Mouse (Mus musculus) heart, embryonic 11.5 days (tissue): ENCODE measurements around the gene Rd3. TPM values are rescaled to one million over a fixed set of nuclear protein-coding genes. Genes with fewer than 3 reads are reported as not detected.

Experiments used
- ATAC-seq: fragments of 200-750 bp; cut with Nextera tagmentation; replicated peaks from 2 replicates; pipeline ENCODE4 v1.8.0; 2017; ENCODE audit warnings: moderate library complexity; ENCODE audit not compliant: insufficient number of reproducible peaks, low FRiP score, low TSS enrichment
- H3K27ac ChIP-seq: fragments of 300-500 bp; sonication (generic); 2 replicates; pipeline ENCODE4 v1.5.1; 2014; ENCODE audit warnings: mild to moderate bottlenecking, low read depth, low read length
- H3K27me3 ChIP-seq: fragments of 300-500 bp; sonication (generic); 2 replicates; pipeline ENCODE4 v1.6.1; 2014; ENCODE audit warnings: mild to moderate bottlenecking, low read length, mixed read lengths; ENCODE audit not compliant: control insufficient read depth, insufficient read depth
- H3K36me3 ChIP-seq: fragments of 300-500 bp; sonication (generic); 2 replicates; pipeline ENCODE4 v1.6.1; 2014; ENCODE audit warnings: mild to moderate bottlenecking, low read length, moderate library complexity, mixed read lengths; ENCODE audit not compliant: control insufficient read depth, insufficient read depth
- H3K4me1 ChIP-seq: fragments of 300-500 bp; sonication (generic); 2 replicates; pipeline ENCODE4 v1.6.1; 2014; ENCODE audit warnings: low read length; ENCODE audit not compliant: control insufficient read depth, insufficient read depth
- H3K4me2 ChIP-seq: fragments of 300-500 bp; sonication (generic); 2 replicates; pipeline ENCODE4 v1.6.1; 2014; ENCODE audit warnings: mild to moderate bottlenecking, moderate library complexity
- H3K4me3 ChIP-seq: fragments of 300-500 bp; sonication (generic); 2 replicates; pipeline ENCODE4 v1.5.1; 2014; ENCODE audit warnings: low read depth, low read length
- H3K9ac ChIP-seq: fragments of 300-500 bp; sonication (generic); 2 replicates; pipeline ENCODE4 v1.6.1; 2014; ENCODE audit warnings: mild to moderate bottlenecking, low read depth, low read length, moderate library complexity
- H3K9me3 ChIP-seq: fragments of 300-500 bp; sonication (generic); replicated peaks from 2 replicates; pipeline ENCODE4 v1.6.1; 2016; ENCODE audit warnings: low read length; ENCODE audit not compliant: control insufficient read depth
- WGBS: fragments of 180-500 bp; shearing (Covaris S2); extraction: QIAGEN DNeasy Blood & Tissue Kit; methylation state at CpG from one replicate; pipeline ENCODE4 v1.1.7; 2014; ENCODE audit not compliant: insufficient replicate concordance; 5-methylcytosine and 5-hydroxymethylcytosine counted together
- polyA plus RNA-seq: library from polyadenylated mRNA; unstranded; fragments of >200 nt; fragmentation: Nextera tagmentation; extraction: Ambion mirVana; gene quantifications from 2 replicates; pipeline ENCODE4 v1.2.1, GENCODE M21; 2014

The Rd3 gene
- polyA plus RNA-seq, 1 experiment from 2014 or later, result 1.0 TPM

- Histone ChIP-seq H3K27ac (no peak overlapping the region), H3K9ac (no peak overlapping the region), H3K36me3 (no peaks in the 10 kb centered on the region), H3K4me3 (no peak overlapping the region), H3K9me3 (no peaks in the 10 kb centered on the region), H3K27me3 (0 out of 2 replicates have a peak, but pooled peaks cover 3% of the 10 kb centered on the region), H3K4me1 (peaks cover 15% of the 10 kb centered on the region), H3K4me2 (no peak overlapping the region)
- no peak for ATAC-seq
- WGBS, result 66% methylated on average over 13 of the region's 13 CpGs
These were observed 2.4 kb upstream of the Rd3 start for GRCm38 (mm10) chr1:191974509-191975405.

DNA sequence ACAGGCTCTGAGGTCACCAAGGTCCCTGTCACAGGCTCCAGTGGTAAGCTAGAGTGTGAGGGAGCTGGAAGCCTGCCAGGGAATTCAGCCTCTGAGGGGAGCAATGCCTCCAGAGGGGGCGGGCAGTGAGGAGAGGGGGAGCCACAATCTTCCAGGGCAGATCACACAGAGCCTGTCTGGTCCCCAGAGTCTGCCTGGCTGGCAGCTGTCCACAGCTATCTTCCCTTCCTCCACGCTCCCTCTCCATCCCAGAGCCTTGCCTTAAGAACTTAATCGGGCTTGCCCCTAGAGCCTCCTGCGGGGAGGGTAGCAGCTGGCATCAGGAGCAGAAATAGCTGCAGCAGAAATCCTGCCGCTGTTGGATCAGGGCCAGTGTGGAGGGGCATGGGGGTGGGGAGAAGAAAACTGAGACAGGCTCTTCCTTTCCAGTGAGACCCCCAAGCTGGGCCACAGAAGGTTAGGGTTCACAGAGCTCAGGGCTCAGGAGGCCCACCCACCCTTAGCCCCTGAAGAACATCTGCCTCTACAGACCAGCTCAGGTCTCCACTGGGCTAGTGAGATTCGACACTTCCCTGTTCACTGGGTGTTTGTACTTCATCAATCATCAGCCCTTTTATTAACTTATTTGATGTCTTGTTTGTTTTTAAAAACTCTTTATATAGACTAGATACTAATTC is 4.4 kb downstream of the Rd3 start:
- Histone ChIP-seq H3K4me3 (no peak overlapping the region), H3K27ac (peak overlapping the region; percentile 78), H3K36me3 (no peaks in the 10 kb centered on the region), H3K9ac (peak overlapping the region; percentile 2; the same call in 1 of the 2 replicates), H3K4me2 (peak overlapping the region; percentile 2; the same call in 1 of the 2 replicates), H3K4me1 (peaks cover 34% of the 10 kb centered on the region), H3K27me3 (peaks cover 12% of the 10 kb centered on the region; the same call in 1 of the 2 replicates), H3K9me3 (no peaks in the 10 kb centered on the region)
- 17% methylated on average over 6 of the region's 6 CpGs for WGBS
- peak; percentile 76 for ATAC-seq

- H3K36me3 ChIP-seq, result no peaks in the 10 kb centered on the region
- WGBS, result 68% methylated on average over 8 of the region's 8 CpGs
- H3K4me3 ChIP-seq, result no peak overlapping the region
- no peaks in the 10 kb centered on the region for H3K9me3 ChIP-seq
- no peak overlapping the region for H3K9ac ChIP-seq
- H3K27ac ChIP-seq, result no peak overlapping the region
- H3K4me1 ChIP-seq, result peaks cover 5% of the 10 kb centered on the region
- ATAC-seq, result no peak
- no peak overlapping the region for H3K4me2 ChIP-seq
- peaks cover 12% of the 10 kb centered on the region; the same call in 1 of the 2 replicates for H3K27me3 ChIP-seq
These were observed 9.7 kb downstream of the Rd3 start for GRCm38 (mm10) chr1:191986674-191987480.

DNA sequence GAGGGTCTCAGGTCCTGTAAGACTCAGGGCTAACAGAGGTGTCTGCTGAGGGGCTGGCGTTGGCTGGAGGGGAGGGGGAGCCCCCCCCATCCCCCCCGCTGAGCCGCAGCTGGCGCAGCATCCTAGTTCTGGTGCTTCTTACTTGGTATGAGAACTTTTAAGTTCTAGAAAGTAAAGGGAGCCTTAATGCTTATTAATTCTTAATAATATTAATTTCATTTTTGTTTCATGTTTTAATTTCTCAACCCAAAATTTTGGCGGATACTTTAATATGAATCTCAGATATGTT is 10.3 kb downstream of the Rd3 start:
- Histone ChIP-seq H3K4me1 (peaks cover 8% of the 10 kb centered on the region; the same call in 1 of the 2 replicates), H3K27ac (no peak overlapping the region), H3K9me3 (no peaks in the 10 kb centered on the region), H3K4me3 (no peak overlapping the region), H3K27me3 (peaks cover 12% of the 10 kb centered on the region; the same call in 1 of the 2 replicates), H3K36me3 (no peaks in the 10 kb centered on the region), H3K4me2 (no peak overlapping the region), H3K9ac (no peak overlapping the region)
- 36% methylated on average over 5 of the region's 5 CpGs for WGBS
- no peak for ATAC-seq

- ATAC-seq, result no peak
- peaks cover 8% of the 10 kb centered on the region; the same call in 1 of the 2 replicates for H3K4me1 ChIP-seq
- no peak overlapping the region for H3K4me3 ChIP-seq
- H3K27me3 ChIP-seq, result peaks cover 12% of the 10 kb centered on the region; the same call in 1 of the 2 replicates
- no peak overlapping the region for H3K4me2 ChIP-seq
- H3K9me3 ChIP-seq, result no peaks in the 10 kb centered on the region
- H3K27ac ChIP-seq, result peak overlapping the region; percentile 46; the same call in 1 of the 2 replicates
- peak overlapping the region; percentile 43; the same call in 1 of the 2 replicates for H3K9ac ChIP-seq
- WGBS, result 59% methylated on average over 3 of the region's 3 CpGs
- no peaks in the 10 kb centered on the region for H3K36me3 ChIP-seq
These were observed 11.5 kb downstream of the Rd3 start for GRCm38 (mm10) chr1:191988646-191989045.

GRCm38 (mm10) chr1:191989060-191989459 is 11.9 kb downstream of the Rd3 start:
- peaks cover 12% of the 10 kb centered on the region; the same call in 1 of the 2 replicates for H3K27me3 ChIP-seq
- H3K9me3 ChIP-seq, result no peaks in the 10 kb centered on the region
- H3K36me3 ChIP-seq, result no peaks in the 10 kb centered on the region
- peaks cover 8% of the 10 kb centered on the region; the same call in 1 of the 2 replicates for H3K4me1 ChIP-seq
- ATAC-seq, result no peak
- peak overlapping the region; percentile 58 for H3K4me2 ChIP-seq
- 66% methylated on average over 5 of the region's 5 CpGs for WGBS
- peak overlapping the region; percentile 61; the same call in 1 of the 2 replicates for H3K4me3 ChIP-seq
- H3K27ac ChIP-seq, result peak overlapping the region; percentile 46; the same call in 1 of the 2 replicates
- peak overlapping the region; percentile 43; the same call in 1 of the 2 replicates for H3K9ac ChIP-seq

GRCm38 (mm10) chr1:191989994-191990393 is 12.8 kb downstream of the Rd3 start:
- 0% methylated on average over 22 of the region's 22 CpGs for WGBS
- Histone ChIP-seq H3K4me3 (peak overlapping the region; percentile 61), H3K4me2 (peak overlapping the region; percentile 58), H3K36me3 (no peaks in the 10 kb centered on the region), H3K9me3 (no peaks in the 10 kb centered on the region), H3K9ac (peak overlapping the region; percentile 81), H3K27ac (peak overlapping the region; percentile 76; the same call in 1 of the 2 replicates), H3K4me1 (peaks cover 14% of the 10 kb centered on the region), H3K27me3 (peaks cover 9% of the 10 kb centered on the region; the same call in 1 of the 2 replicates)
- peak; percentile 86 for ATAC-seq
